Mouse (Mus musculus): ENCODE data around the gene Fli1.

DNA sequence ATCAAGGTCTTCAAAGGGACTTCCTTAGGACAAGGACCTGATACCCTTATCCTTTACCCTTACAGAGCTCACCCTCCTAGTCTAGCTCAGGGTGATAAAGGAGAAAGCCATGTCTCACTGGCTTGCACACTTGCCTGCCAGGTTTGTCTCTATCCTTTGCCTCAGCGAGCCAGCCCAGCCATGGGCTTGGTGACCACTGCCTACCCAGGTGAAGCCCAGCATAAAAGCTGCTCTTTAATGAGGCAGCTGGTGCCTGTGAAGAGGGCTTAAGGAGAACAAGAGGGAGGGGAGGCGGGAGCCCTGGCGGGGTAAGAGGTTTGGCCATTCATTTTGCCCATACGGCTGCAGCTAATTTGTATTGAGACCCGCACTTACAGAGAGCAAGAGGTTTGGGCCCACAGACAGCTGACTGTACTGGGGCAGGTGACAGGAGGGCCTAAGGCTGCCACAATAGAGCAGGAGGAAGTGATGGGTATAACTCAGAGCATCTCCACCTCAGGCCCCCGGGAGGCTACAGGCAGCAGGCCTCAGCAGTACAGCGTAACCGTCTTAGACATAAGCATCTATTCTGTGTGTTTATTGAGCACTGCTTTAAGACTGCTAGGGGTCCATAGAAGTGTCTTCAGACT lies 73.4 kb downstream of the Fli1 start:
- TF ChIP-seq POLR2A (IDR thresholded peaks at IDR 0.05; ENCODE audit: extremely low read depth, insufficient read depth, low read length) (no peak), CTCF (IDR thresholded peaks at IDR 0.05; ENCODE audit: low read depth, low read length) (no peak)
